Comparison of ENCODE assay signal across 26 mouse cellular contexts in the genomic region with DNA sequence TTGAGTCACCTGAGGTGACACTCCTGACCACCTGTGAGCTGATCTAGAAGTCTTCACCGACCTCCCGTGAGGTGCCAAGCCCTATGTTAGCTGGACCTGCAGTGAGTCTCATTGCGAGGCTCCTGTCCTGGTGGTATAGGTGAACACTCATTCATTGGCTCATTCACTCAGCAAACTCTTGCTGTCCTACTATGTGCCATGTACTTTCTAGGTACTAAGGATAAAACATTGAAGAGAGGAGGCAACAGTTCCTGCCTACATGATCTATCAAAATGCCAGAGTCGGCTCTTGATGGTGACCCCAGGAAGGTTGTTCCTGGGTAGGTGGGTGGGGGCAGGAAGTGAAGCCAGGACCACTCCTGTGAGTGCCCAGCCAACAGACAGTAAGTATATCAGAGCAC.
DNase-seq lines count a peak whose midpoint lies in the region; ATAC-seq and TF ChIP-seq lines count a peak whose summit lies in the region.
"Had no signal": no experiment of that assay in that cellular context is flagged by ENCODE, and none has a peak within 500 bp of the region (broad histone marks: within the 10 kb centered on the region; RNA-seq: fewer than 3 reads in every experiment).

No protein-coding gene starts in this region.

- no peaks in the 10 kb centered on the region for H3K9me3 ChIP-seq in liver, embryonic 11.5 days (ENCODE audit: control insufficient read depth, low read length)
- H3K9me3 ChIP-seq in liver, embryonic 14.5 days (ENCODE audit: control insufficient read depth, low read length): no peaks in the 10 kb centered on the region
- H3K9me3 ChIP-seq in liver, postnatal 0 days (ENCODE audit: low read length): no peaks in the 10 kb centered on the region
- H3K9me3 ChIP-seq in heart, embryonic 10.5 days: no peaks in the 10 kb centered on the region
- H3K9me3 ChIP-seq: embryonic facial prominence, embryonic 10.5 days; embryonic facial prominence, embryonic 13.5 days; hindbrain, embryonic 12.5 days; hindbrain, embryonic 15.5 days; intestine, embryonic 15.5 days had no signal

- DNase-seq in liver, embryonic 11.5 days (ENCODE audit: low spot score): no peak
- DNase-seq in liver: no peak
- DNase-seq in liver, embryonic 14.5 days (ENCODE audit: low read depth in 3 of 3, low spot score in 3 of 3): no peak
- DNase-seq in liver, postnatal 0 days: no peak
- no peak for DNase-seq in kidney, adult 9 months
- no peak for DNase-seq in heart, embryonic 10.5 days (ENCODE audit: low spot score)
- no peak for DNase-seq in frontal cortex, postnatal 36 days (ENCODE audit: low spot score in 2 of 2)
- DNase-seq: adrenal gland, postnatal 14 days; B cell, adult 2 months; cerebellum, adult 11 months; cerebellum, adult 2 months; cerebellum, adult 9-11 months; cerebellum, postnatal 25 days; embryo, embryonic 11 days; forebrain, postnatal 0 days; gastrocnemius, postnatal 25 days; heart, adult 2 months had no signal

- peaks cover 2% of the 10 kb centered on the region for H3K36me3 ChIP-seq in liver, embryonic 11.5 days (ENCODE audit: control insufficient read depth, insufficient read depth, low read length)
- H3K36me3 ChIP-seq in liver, embryonic 14.5 days (replicated peaks; ENCODE audit: control insufficient read depth, insufficient read depth, low read depth): no peaks in the 10 kb centered on the region; the same call in 1 of the 2 replicates
- peaks cover 2% of the 10 kb centered on the region; the same call in 1 of the 2 replicates for H3K36me3 ChIP-seq in liver, postnatal 0 days (replicated peaks; ENCODE audit: insufficient read depth, low read length)
- H3K36me3 ChIP-seq in heart, embryonic 10.5 days: peaks cover 7% of the 10 kb centered on the region; the same call in 1 of the 2 replicates
- H3K36me3 ChIP-seq: embryonic facial prominence, embryonic 13.5 days; hindbrain, embryonic 15.5 days; intestine, embryonic 15.5 days had no signal

- H3K4me3 ChIP-seq in liver, embryonic 11.5 days (ENCODE audit: low read depth, low read length): no peak overlapping the region
- no peak overlapping the region for H3K4me3 ChIP-seq in cortical plate, adult 2 months (ENCODE audit: insufficient read depth, low read length)
- H3K4me3 ChIP-seq in liver, embryonic 14.5 days (ENCODE audit: insufficient read depth in 1 of 2, low read depth in 2 of 2, low read length in 2 of 2): no peak overlapping the region; a peak in 1 of 4 replicates
- no peak overlapping the region for H3K4me3 ChIP-seq in liver, postnatal 0 days (ENCODE audit: low read depth, low read length)
- no peak overlapping the region for H3K4me3 ChIP-seq in heart, embryonic 10.5 days
- H3K4me3 ChIP-seq: embryonic facial prominence, embryonic 10.5 days; embryonic facial prominence, embryonic 13.5 days; heart, adult 2 months; hindbrain, embryonic 12.5 days; hindbrain, embryonic 15.5 days; intestine, embryonic 15.5 days had no signal

- WGBS in liver, embryonic 11.5 days: 87% methylated on average over 4 of the region's 4 CpGs
- 81% methylated on average over 4 of the region's 4 CpGs for WGBS in liver, embryonic 14.5 days (ENCODE audit: insufficient replicate concordance)
- WGBS in liver, postnatal 0 days (ENCODE audit: insufficient replicate concordance): 96% methylated on average over 4 of the region's 4 CpGs
- 89% methylated on average over 4 of the region's 4 CpGs for whole genome bisulfite sequencing in heart, embryonic 10.5 days

- H3K9ac ChIP-seq in liver, embryonic 11.5 days (ENCODE audit: low read depth, low read length): no peak overlapping the region
- no peak overlapping the region; the same call in 1 of the 2 replicates for H3K9ac ChIP-seq in liver, embryonic 14.5 days (replicated peaks)
- no peak overlapping the region for H3K9ac ChIP-seq in liver, postnatal 0 days (replicated peaks)
- H3K9ac ChIP-seq: embryonic facial prominence, embryonic 13.5 days; forebrain, postnatal 0 days; hindbrain, embryonic 12.5 days; hindbrain, embryonic 15.5 days; intestine, embryonic 15.5 days had no signal

- no peak for ATAC-seq in liver, embryonic 11.5 days (replicated peaks; ENCODE audit: low FRiP score)
- no peak for ATAC-seq in liver, embryonic 14.5 days (ENCODE audit: insufficient read depth)
- no peak for ATAC-seq in liver, postnatal 0 days
- ATAC-seq: forebrain, embryonic 14.5 days; forebrain, postnatal 0 days; intestine, embryonic 15.5 days; Patski had no signal

- TF ChIP-seq EP300 in liver, embryonic 14.5 days (IDR thresholded peaks at IDR 0.05; ENCODE audit: low read depth): no peak
- TF ChIP-seq EP300 in liver, postnatal 0 days (IDR thresholded peaks at IDR 0.05; ENCODE audit: low read depth): no peak

- no peak for TF ChIP-seq POLR2A in cortical plate, adult 2 months (IDR thresholded peaks at IDR 0.05; ENCODE audit: extremely low read depth, insufficient read depth, low read length)

- H3K4me2 ChIP-seq in liver, embryonic 11.5 days: no peak overlapping the region
- H3K4me2 ChIP-seq in liver, embryonic 14.5 days (ENCODE audit: low read depth): peak overlapping the region; percentile 45
- H3K4me2 ChIP-seq in liver, postnatal 0 days (ENCODE audit: low read depth, low read length): 0 out of 2 replicates have a peak overlapping the region, but pooled peaks have one; percentile 6
- H3K4me2 ChIP-seq: embryonic facial prominence, embryonic 13.5 days; heart, embryonic 11.5 days; hindbrain, embryonic 12.5 days; hindbrain, embryonic 15.5 days; intestine, embryonic 15.5 days had no signal

- TF ChIP-seq CTCF in cortical plate, adult 2 months (IDR thresholded peaks at IDR 0.05; ENCODE audit: extremely low read depth, insufficient read depth, low read length): no peak
- no peak for TF ChIP-seq CTCF in liver, embryonic 14.5 days (IDR thresholded peaks at IDR 0.05; ENCODE audit: low read depth)
- TF ChIP-seq CTCF in liver, postnatal 0 days (IDR thresholded peaks at IDR 0.05; ENCODE audit: low read depth): no peak

- peak overlapping the region; percentile 65 for H3K27ac ChIP-seq in liver, embryonic 11.5 days (ENCODE audit: low read depth, low read length)
- H3K27ac ChIP-seq in cortical plate, adult 2 months (ENCODE audit: insufficient read depth, low read length): 0 out of 2 replicates have a peak overlapping the region, but pooled peaks have one; percentile 29
- peak overlapping the region; percentile 60 for H3K27ac ChIP-seq in liver, embryonic 14.5 days
- H3K27ac ChIP-seq in liver, postnatal 0 days (ENCODE audit: low read depth): peak overlapping the region; percentile 16; the same call in 1 of the 2 replicates
- H3K27ac ChIP-seq in heart, embryonic 10.5 days: no peak overlapping the region
- H3K27ac ChIP-seq: embryonic facial prominence, embryonic 10.5 days; embryonic facial prominence, embryonic 13.5 days; heart, adult 2 months; hindbrain, embryonic 12.5 days; hindbrain, embryonic 15.5 days; intestine, embryonic 15.5 days had no signal

- peaks cover 26% of the 10 kb centered on the region for H3K4me1 ChIP-seq in liver, embryonic 11.5 days (replicated peaks; ENCODE audit: control insufficient read depth, insufficient read depth, low read length)
- peaks cover 14% of the 10 kb centered on the region for H3K4me1 ChIP-seq in cortical plate, adult 2 months (ENCODE audit: control insufficient read depth, insufficient read depth, low read length)
- peaks cover 14 to 19% of the 10 kb centered on the region in 2 experiments for H3K4me1 ChIP-seq in liver, embryonic 14.5 days (replicated peaks; ENCODE audit: control insufficient read depth in 2 of 2, insufficient read depth in 2 of 2, low read length in 1 of 2)
- peaks cover 8% of the 10 kb centered on the region; the same call in 1 of the 2 replicates for H3K4me1 ChIP-seq in liver, postnatal 0 days (ENCODE audit: insufficient read depth)
- peaks cover 6% of the 10 kb centered on the region for H3K4me1 ChIP-seq in heart, embryonic 10.5 days
- H3K4me1 ChIP-seq: embryonic facial prominence, embryonic 13.5 days; hindbrain, embryonic 12.5 days; hindbrain, embryonic 15.5 days; intestine, embryonic 15.5 days had no signal

- H3K27me3 ChIP-seq in liver, embryonic 11.5 days (replicated peaks; ENCODE audit: control insufficient read depth, insufficient read depth, low read length): no peaks in the 10 kb centered on the region
- H3K27me3 ChIP-seq in liver, embryonic 14.5 days (ENCODE audit: control insufficient read depth, insufficient read depth, low read length): no peaks in the 10 kb centered on the region
- H3K27me3 ChIP-seq in liver, postnatal 0 days (ENCODE audit: insufficient read depth, low read length): no peaks in the 10 kb centered on the region
- H3K27me3 ChIP-seq in heart, embryonic 10.5 days (ENCODE audit: insufficient read depth, poor library complexity, severe bottlenecking): no peaks in the 10 kb centered on the region
- H3K27me3 ChIP-seq: embryonic facial prominence, embryonic 13.5 days; hindbrain, embryonic 12.5 days; hindbrain, embryonic 15.5 days; intestine, embryonic 15.5 days; Patski had no signal
